Mouse (Mus musculus) intestine, embryonic 14.5 days (tissue): ENCODE measurements around the gene Ric8b. TPM values are rescaled to one million over a fixed set of nuclear protein-coding genes. Genes with fewer than 3 reads are reported as not detected.

Experiments used
- ATAC-seq: fragments of 200-750 bp; cut with Nextera tagmentation; replicated peaks from 2 replicates; pipeline ENCODE4 v1.8.0; 2017; ENCODE audit warnings: low read depth, moderate number of reproducible peaks, moderate TSS enrichment, moderate library complexity; ENCODE audit not compliant: low FRiP score, low TSS enrichment
- DNase-seq: peaks from one replicate; pipeline ENCODE4 v3.0.0-alpha.2; 2018; ENCODE audit warnings: low spot score
- H3K27ac ChIP-seq: fragments of 300-500 bp; sonication (generic); 2 replicates; pipeline ENCODE4 v1.5.1; 2014; ENCODE audit warnings: low read depth, mild to moderate bottlenecking, control low read depth
- H3K27me3 ChIP-seq: fragments of 300-500 bp; sonication (generic); replicated peaks from 2 replicates; pipeline ENCODE4 v1.6.1; 2014; ENCODE audit warnings: low read length, control low read depth; ENCODE audit not compliant: control insufficient read depth, insufficient read depth
- H3K36me3 ChIP-seq: fragments of 300-500 bp; sonication (generic); 2 replicates; pipeline ENCODE4 v1.6.1; 2014; ENCODE audit warnings: low read length, control low read depth; ENCODE audit not compliant: control insufficient read depth, insufficient read depth
- H3K4me1 ChIP-seq: fragments of 300-500 bp; sonication (generic); replicated peaks from 2 replicates; pipeline ENCODE4 v1.6.1; 2014; ENCODE audit warnings: low read length, control low read depth, mixed read lengths; ENCODE audit not compliant: control insufficient read depth, insufficient read depth
- H3K4me2 ChIP-seq: fragments of 300-500 bp; sonication (generic); 2 replicates; pipeline ENCODE4 v1.6.1; 2014; ENCODE audit warnings: low read length
- H3K4me3 ChIP-seq: fragments of 300-500 bp; sonication (generic); 2 replicates; pipeline ENCODE4 v1.5.1; 2014; ENCODE audit warnings: low read depth, low read length, control low read depth, mixed read lengths
- H3K9ac ChIP-seq: fragments of 300-500 bp; sonication (generic); 2 replicates; pipeline ENCODE4 v1.6.1; 2014; ENCODE audit warnings: mild to moderate bottlenecking, low read length
- H3K9me3 ChIP-seq: fragments of 300-500 bp; sonication (generic); 2 replicates; pipeline ENCODE4 v1.6.1; 2016; ENCODE audit warnings: low read length, control low read depth; ENCODE audit not compliant: control insufficient read depth
- WGBS: fragments of 180-500 bp; shearing (Covaris S2); extraction: QIAGEN DNeasy Blood & Tissue Kit; methylation state at CpG from one replicate; pipeline ENCODE4 v1.1.7; 2014; 5-methylcytosine and 5-hydroxymethylcytosine counted together
- polyA plus RNA-seq: library from polyadenylated mRNA; unstranded; fragments of >200 nt; fragmentation: Nextera tagmentation; extraction: Ambion mirVana; gene quantifications from 2 replicates; pipeline ENCODE4 v1.2.1, GENCODE M21; 2014

Gene Ric8b
- polyA plus RNA-seq, 1 experiment from 2014 or later, result 21.2 TPM

- Histone ChIP-seq H3K9me3 (no peaks in the 10 kb centered on the region), H3K36me3 (peaks cover 22% of the 10 kb centered on the region), H3K27me3 (no peaks in the 10 kb centered on the region), H3K27ac (no peak overlapping the region), H3K4me3 (no peak overlapping the region), H3K9ac (no peak overlapping the region), H3K4me1 (peaks cover 17% of the 10 kb centered on the region; the same call in 1 of the 2 replicates), H3K4me2 (no peak overlapping the region)
- WGBS, result 53% methylated on average over 7 of the region's 7 CpGs
- no peak for ATAC-seq
- no peak for DNase-seq
These were observed 8.9 kb downstream of the Ric8b start for GRCm38 (mm10) chr10:84926336-84926735.

GRCm38 (mm10) chr10:84926885-84927284, 9.5 kb downstream of the Ric8b start:
- no peak overlapping the region for H3K4me2 ChIP-seq
- no peaks in the 10 kb centered on the region for H3K27me3 ChIP-seq
- DNase-seq, result no peak
- WGBS, result 78% methylated on average over 4 of the region's 4 CpGs
- peaks cover 22% of the 10 kb centered on the region for H3K36me3 ChIP-seq
- no peak overlapping the region for H3K9ac ChIP-seq
- H3K9me3 ChIP-seq, result no peaks in the 10 kb centered on the region
- H3K4me1 ChIP-seq, result peaks cover 17% of the 10 kb centered on the region; the same call in 1 of the 2 replicates
- ATAC-seq, result no peak
- no peak overlapping the region for H3K27ac ChIP-seq
- H3K4me3 ChIP-seq, result no peak overlapping the region

DNA sequence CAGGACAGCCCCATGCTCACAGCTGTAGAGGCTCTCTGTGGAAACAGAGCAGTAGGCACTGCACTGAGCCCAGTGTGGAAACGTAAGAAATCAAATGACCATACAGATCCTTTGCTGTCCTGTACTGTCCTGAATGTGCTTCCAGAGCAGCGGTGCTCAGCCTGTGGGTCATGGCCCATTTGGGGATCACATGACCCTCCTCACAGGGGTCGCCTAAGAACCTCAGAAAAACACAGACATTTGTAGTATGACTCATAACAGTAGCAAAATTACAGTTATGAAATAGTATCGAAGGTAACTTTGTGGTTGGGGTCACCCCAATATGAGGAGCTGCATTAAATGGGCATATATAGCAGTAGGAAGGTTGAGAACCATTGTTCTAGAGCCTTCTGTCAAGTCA, 11.0 kb downstream of the Ric8b start:
- Histone ChIP-seq H3K4me1 (peaks cover 17% of the 10 kb centered on the region; the same call in 1 of the 2 replicates), H3K27ac (no peak overlapping the region), H3K9ac (no peak overlapping the region), H3K36me3 (peaks cover 22% of the 10 kb centered on the region), H3K27me3 (no peaks in the 10 kb centered on the region), H3K4me2 (no peak overlapping the region), H3K4me3 (no peak overlapping the region), H3K9me3 (no peaks in the 10 kb centered on the region)
- 73% methylated on average over 4 of the region's 4 CpGs for WGBS
- DNase-seq (no peak), ATAC-seq (no peak)

DNA sequence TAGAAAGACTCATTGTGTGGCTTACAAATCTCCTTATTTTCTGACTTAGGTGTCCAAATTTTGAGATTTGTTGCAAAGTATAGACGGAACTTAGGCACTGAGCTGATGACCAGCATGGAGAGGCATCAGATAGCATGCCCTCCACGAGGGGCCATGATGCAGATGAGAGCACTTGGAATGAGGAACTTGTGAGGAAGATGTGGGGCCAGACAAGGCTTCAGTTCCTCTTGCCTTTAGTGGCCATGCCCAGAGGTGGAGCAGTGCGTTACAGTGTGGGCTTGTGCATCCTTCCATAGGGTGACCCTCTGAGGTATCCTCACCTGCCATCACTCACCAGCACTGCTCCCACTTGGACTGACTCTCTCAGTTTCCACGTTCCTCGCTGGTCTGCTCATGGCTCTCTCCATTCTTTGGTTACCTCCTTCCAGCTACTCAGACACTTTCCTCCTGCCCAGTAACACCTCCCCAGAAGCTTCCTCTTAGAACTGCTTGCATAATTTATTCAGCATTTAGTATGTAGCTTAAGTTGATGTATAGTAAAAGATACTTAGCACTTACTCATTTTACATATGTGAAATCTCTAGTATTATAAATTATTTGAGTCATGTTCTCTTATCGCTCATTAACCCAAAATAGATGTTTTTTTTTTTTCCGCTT, 18.3 kb downstream of the Ric8b start:
- WGBS, result 82% methylated on average over 7 of the region's 7 CpGs
- DNase-seq, result no peak
- Histone ChIP-seq H3K4me2 (no peak overlapping the region), H3K9me3 (no peaks in the 10 kb centered on the region), H3K4me1 (no peaks in the 10 kb centered on the region), H3K36me3 (no peaks in the 10 kb centered on the region), H3K27ac (no peak overlapping the region), H3K27me3 (no peaks in the 10 kb centered on the region), H3K9ac (no peak overlapping the region), H3K4me3 (no peak overlapping the region)
- no peak for ATAC-seq

- DNase-seq, result no peak
- Histone ChIP-seq H3K27me3 (no peaks in the 10 kb centered on the region), H3K4me2 (no peak overlapping the region), H3K4me3 (no peak overlapping the region), H3K4me1 (no peaks in the 10 kb centered on the region), H3K9me3 (no peaks in the 10 kb centered on the region), H3K27ac (no peak overlapping the region), H3K9ac (no peak overlapping the region), H3K36me3 (0 out of 2 replicates have a peak, but pooled peaks cover 4% of the 10 kb centered on the region)
- no peak for ATAC-seq
- 76% methylated on average over 4 of the region's 4 CpGs for WGBS
These were observed 19.6 kb downstream of the Ric8b start for GRCm38 (mm10) chr10:84936832-84937515.

DNA sequence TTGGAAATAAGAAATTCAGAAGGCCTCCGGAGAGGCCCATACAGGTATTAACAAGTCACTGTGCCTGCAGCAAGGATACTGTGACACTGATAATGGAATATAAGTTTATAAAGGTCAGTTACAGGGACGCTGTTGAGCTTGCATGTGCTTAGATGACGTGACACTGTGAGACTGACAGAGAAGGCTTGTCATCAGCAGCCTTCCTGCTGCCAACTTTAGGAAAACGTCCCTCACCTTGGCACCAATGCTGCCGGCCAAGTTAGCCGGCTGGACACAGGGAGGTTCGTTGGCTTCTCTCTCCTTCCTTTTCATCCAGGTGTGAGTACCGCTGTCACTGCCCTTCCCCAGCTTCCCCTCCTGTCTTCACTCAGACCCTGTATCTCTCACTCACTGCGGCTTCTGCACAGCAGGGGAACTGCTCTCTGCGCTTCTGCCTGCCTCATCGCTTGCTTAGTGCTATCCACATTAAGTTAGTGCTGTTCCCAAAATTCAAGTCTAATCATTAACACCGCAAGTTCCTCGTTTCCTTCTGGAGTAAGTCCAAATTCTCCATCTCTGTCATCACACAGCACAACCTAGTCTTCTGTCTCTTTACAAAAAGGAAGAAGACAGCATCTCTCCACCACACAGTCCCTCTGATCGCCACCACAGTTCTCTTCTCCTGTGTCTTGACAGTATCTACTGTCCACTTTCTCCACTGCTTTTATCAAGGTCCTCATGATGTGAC, 20.8 kb downstream of the Ric8b start:
- no peak overlapping the region for H3K9ac ChIP-seq
- H3K4me3 ChIP-seq, result no peak overlapping the region
- H3K36me3 ChIP-seq, result 0 out of 2 replicates have a peak, but pooled peaks cover 4% of the 10 kb centered on the region
- DNase-seq (no peak), ATAC-seq (no peak)
- 74% methylated on average over 14 of the region's 14 CpGs for WGBS
- no peaks in the 10 kb centered on the region for H3K9me3 ChIP-seq
- H3K27ac ChIP-seq, result no peak overlapping the region
- H3K4me1 ChIP-seq, result no peaks in the 10 kb centered on the region
- H3K27me3 ChIP-seq, result no peaks in the 10 kb centered on the region
- no peak overlapping the region for H3K4me2 ChIP-seq

GRCm38 (mm10) chr10:84938886-84939285, 21.5 kb downstream of the Ric8b start:
- no peaks in the 10 kb centered on the region for H3K27me3 ChIP-seq
- no peak overlapping the region for H3K4me2 ChIP-seq
- no peak overlapping the region for H3K4me3 ChIP-seq
- no peak for ATAC-seq
- H3K9me3 ChIP-seq, result no peaks in the 10 kb centered on the region
- H3K9ac ChIP-seq, result no peak overlapping the region
- H3K36me3 ChIP-seq, result 0 out of 2 replicates have a peak, but pooled peaks cover 9% of the 10 kb centered on the region
- H3K27ac ChIP-seq, result no peak overlapping the region
- H3K4me1 ChIP-seq, result no peaks in the 10 kb centered on the region
- WGBS, result 79% methylated on average over 5 of the region's 5 CpGs
- no peak for DNase-seq

GRCm38 (mm10) chr10:84940356-84940755, 22.9 kb downstream of the Ric8b start:
- Histone ChIP-seq H3K4me3 (no peak overlapping the region), H3K36me3 (0 out of 2 replicates have a peak, but pooled peaks cover 9% of the 10 kb centered on the region), H3K27me3 (no peaks in the 10 kb centered on the region), H3K4me2 (no peak overlapping the region), H3K9me3 (no peaks in the 10 kb centered on the region), H3K27ac (no peak overlapping the region), H3K4me1 (no peaks in the 10 kb centered on the region), H3K9ac (no peak overlapping the region)
- DNase-seq (no peak), ATAC-seq (no peak)
- 82% methylated on average over 1 of the region's 1 CpGs for WGBS
